Mouse (Mus musculus) midbrain, embryonic 14.5 days (tissue): Measurements from ENCODE around the gene Tnr. TPM values are rescaled to one million over a fixed set of nuclear protein-coding genes. Genes with fewer than 3 reads are reported as not detected.

Source experiments
- ATAC-seq: fragments of 200-750 bp; cut with Nextera tagmentation; 2 replicates; pipeline ENCODE4 v1.8.0; 2017; ENCODE audit warnings: moderate number of reproducible peaks, moderate library complexity; ENCODE audit not compliant: low FRiP score, low TSS enrichment
- DNase-seq: peaks from one replicate; pipeline ENCODE4 v3.0.0-alpha.2; 2015
- H3K27ac ChIP-seq: fragments of 300-500 bp; sonication (generic); replicated peaks from 2 replicates; pipeline ENCODE4 v1.5.1; 2014; ENCODE audit warnings: mild to moderate bottlenecking, low read depth, low read length, moderate library complexity
- H3K27me3 ChIP-seq: fragments of 300-500 bp; sonication (generic); 2 replicates; pipeline ENCODE4 v1.6.1; 2014; ENCODE audit warnings: low read length, control low read depth, mixed read lengths; ENCODE audit not compliant: control insufficient read depth, insufficient read depth
- H3K36me3 ChIP-seq: fragments of 300-500 bp; sonication (generic); 2 replicates; pipeline ENCODE4 v1.6.1; 2014; ENCODE audit warnings: low read length, control low read depth; ENCODE audit not compliant: control insufficient read depth, insufficient read depth
- H3K4me1 ChIP-seq: fragments of 300-500 bp; sonication (generic); 2 replicates; pipeline ENCODE4 v1.6.1; 2014; ENCODE audit warnings: mild to moderate bottlenecking, antibody characterized with exemption, low read length, control low read depth; ENCODE audit not compliant: control insufficient read depth, insufficient read depth
- H3K4me2 ChIP-seq: fragments of 300-500 bp; sonication (generic); 2 replicates; pipeline ENCODE4 v1.6.1; 2014; ENCODE audit warnings: mild to moderate bottlenecking, low read length, moderate library complexity
- H3K4me3 ChIP-seq: fragments of 300-500 bp; sonication (generic); replicated peaks from 2 replicates; pipeline ENCODE4 v1.5.1; 2014; ENCODE audit warnings: low read depth, low read length
- H3K9ac ChIP-seq: fragments of 300-500 bp; sonication (generic); replicated peaks from 2 replicates; pipeline ENCODE4 v1.6.1; 2014; ENCODE audit warnings: mild to moderate bottlenecking, low read length, moderate library complexity
- H3K9me3 ChIP-seq: fragments of 300-500 bp; sonication (generic); 2 replicates; pipeline ENCODE4 v1.6.1; 2016; ENCODE audit warnings: low read length, control low read depth, mixed read lengths; ENCODE audit not compliant: control insufficient read depth
- WGBS: fragments of 180-500 bp; shearing (Covaris S2); extraction: QIAGEN DNeasy Blood & Tissue Kit; methylation state at CpG from one replicate; pipeline ENCODE4 v1.1.7; 2014; 5-methylcytosine and 5-hydroxymethylcytosine counted together
- polyA plus RNA-seq: library from polyadenylated mRNA; unstranded; fragments of >200 nt; fragmentation: Nextera tagmentation; extraction: Ambion mirVana; gene quantifications from 2 replicates; pipeline ENCODE4 v1.2.1, GENCODE M21; 2014

Gene Tnr
- polyA plus RNA-seq, 1 experiment from 2014 or later = 4.4 TPM

- Histone ChIP-seq H3K9ac (no peak overlapping the region), H3K27ac (no peak overlapping the region), H3K27me3 (no peaks in the 10 kb centered on the region), H3K4me3 (no peak overlapping the region), H3K9me3 (no peaks in the 10 kb centered on the region), H3K4me1 (no peaks in the 10 kb centered on the region), H3K36me3 (no peaks in the 10 kb centered on the region), H3K4me2 (no peak overlapping the region)
- DNase-seq (peak; percentile 57), ATAC-seq (no peak)
- WGBS = 8% methylated on average over 4 of the region's 4 CpGs
Measured at GRCm38 (mm10) chr1:159835126-159835525, 311.6 kb downstream of the Tnr start.

- peak; percentile 82; the same call in 1 of the 2 replicates for ATAC-seq
- H3K9ac ChIP-seq = no peak overlapping the region
- H3K4me3 ChIP-seq = no peak overlapping the region
- no peaks in the 10 kb centered on the region for H3K36me3 ChIP-seq
- no peaks in the 10 kb centered on the region for H3K4me1 ChIP-seq
- no peaks in the 10 kb centered on the region for H3K27me3 ChIP-seq
- H3K9me3 ChIP-seq = no peaks in the 10 kb centered on the region
- no peak overlapping the region for H3K27ac ChIP-seq
- H3K4me2 ChIP-seq = no peak overlapping the region
- peak; percentile 60 for DNase-seq
- WGBS = 16% methylated on average over 2 of the region's 2 CpGs
Measured at GRCm38 (mm10) chr1:159840337-159840736, 316.8 kb downstream of the Tnr start.

GRCm38 (mm10) chr1:159842876-159843275 is 319.3 kb downstream of the Tnr start:
- DNase-seq (no peak), ATAC-seq (no peak)
- WGBS = 84% methylated on average over 5 of the region's 5 CpGs
- Histone ChIP-seq H3K9ac (no peak overlapping the region), H3K36me3 (no peaks in the 10 kb centered on the region), H3K4me1 (no peaks in the 10 kb centered on the region), H3K9me3 (no peaks in the 10 kb centered on the region), H3K4me3 (no peak overlapping the region), H3K4me2 (no peak overlapping the region), H3K27ac (no peak overlapping the region), H3K27me3 (no peaks in the 10 kb centered on the region)

GRCm38 (mm10) chr1:159852088-159852487 is 328.5 kb downstream of the Tnr start:
- no peak overlapping the region for H3K4me3 ChIP-seq
- H3K36me3 ChIP-seq = no peaks in the 10 kb centered on the region
- no peak overlapping the region for H3K4me2 ChIP-seq
- ATAC-seq = no peak
- H3K27ac ChIP-seq = no peak overlapping the region
- H3K4me1 ChIP-seq = no peaks in the 10 kb centered on the region
- H3K27me3 ChIP-seq = no peaks in the 10 kb centered on the region
- no peak overlapping the region for H3K9ac ChIP-seq
- no peaks in the 10 kb centered on the region for H3K9me3 ChIP-seq
- WGBS = 87% methylated on average over 11 of the region's 11 CpGs
- no peak for DNase-seq

- H3K27me3 ChIP-seq = no peaks in the 10 kb centered on the region
- WGBS = 84% methylated on average over 1 of the region's 1 CpGs
- H3K27ac ChIP-seq = no peak overlapping the region
- DNase-seq = no peak
- no peak for ATAC-seq
- H3K4me1 ChIP-seq = no peaks in the 10 kb centered on the region
- no peak overlapping the region for H3K9ac ChIP-seq
- no peak overlapping the region for H3K4me3 ChIP-seq
- H3K36me3 ChIP-seq = no peaks in the 10 kb centered on the region
- no peaks in the 10 kb centered on the region for H3K9me3 ChIP-seq
- H3K4me2 ChIP-seq = no peak overlapping the region
Measured at GRCm38 (mm10) chr1:159854261-159854660, 330.7 kb downstream of the Tnr start.

GRCm38 (mm10) chr1:159861782-159862474 is 338.4 kb downstream of the Tnr start:
- ATAC-seq (no peak), DNase-seq (no peak)
- Histone ChIP-seq H3K4me1 (no peaks in the 10 kb centered on the region), H3K9ac (no peak overlapping the region), H3K4me3 (no peak overlapping the region), H3K4me2 (no peak overlapping the region), H3K27me3 (no peaks in the 10 kb centered on the region), H3K9me3 (no peaks in the 10 kb centered on the region), H3K36me3 (no peaks in the 10 kb centered on the region), H3K27ac (no peak overlapping the region)
- 85% methylated on average over 3 of the region's 3 CpGs for WGBS

GRCm38 (mm10) chr1:159865696-159866095 is 342.1 kb downstream of the Tnr start:
- Histone ChIP-seq H3K27ac (no peak overlapping the region), H3K36me3 (no peaks in the 10 kb centered on the region), H3K4me1 (no peaks in the 10 kb centered on the region), H3K9me3 (no peaks in the 10 kb centered on the region), H3K27me3 (no peaks in the 10 kb centered on the region), H3K9ac (no peak overlapping the region), H3K4me2 (no peak overlapping the region), H3K4me3 (no peak overlapping the region)
- ATAC-seq = no peak
- DNase-seq = peak; percentile 43
- WGBS = 8% methylated on average over 1 of the region's 1 CpGs

- DNase-seq (no peak), ATAC-seq (no peak)
- 90% methylated on average over 6 of the region's 6 CpGs for WGBS
- Histone ChIP-seq H3K9ac (no peak overlapping the region), H3K9me3 (no peaks in the 10 kb centered on the region), H3K4me1 (no peaks in the 10 kb centered on the region), H3K27me3 (no peaks in the 10 kb centered on the region), H3K4me2 (no peak overlapping the region), H3K36me3 (no peaks in the 10 kb centered on the region), H3K27ac (no peak overlapping the region), H3K4me3 (no peak overlapping the region)
Measured at GRCm38 (mm10) chr1:159869619-159870441, 346.3 kb downstream of the Tnr start.

GRCm38 (mm10) chr1:159872866-159873265 is 349.3 kb downstream of the Tnr start:
- Histone ChIP-seq H3K9me3 (no peaks in the 10 kb centered on the region), H3K27ac (no peak overlapping the region), H3K4me2 (no peak overlapping the region), H3K4me1 (no peaks in the 10 kb centered on the region), H3K27me3 (no peaks in the 10 kb centered on the region), H3K4me3 (no peak overlapping the region), H3K36me3 (no peaks in the 10 kb centered on the region), H3K9ac (no peak overlapping the region)
- ATAC-seq (no peak), DNase-seq (no peak)
- WGBS = 92% methylated on average over 3 of the region's 3 CpGs
